Mouse (Mus musculus): ENCODE data around the gene Nfatc4. TPM values are rescaled to one million over a fixed set of nuclear protein-coding genes. Genes with fewer than 3 reads are reported as not detected.

Nfatc4 gene
- total and polyA plus RNA-seq, 3 experiments, result 17.9 to 50.5 (median 21.9) TPM

DNA sequence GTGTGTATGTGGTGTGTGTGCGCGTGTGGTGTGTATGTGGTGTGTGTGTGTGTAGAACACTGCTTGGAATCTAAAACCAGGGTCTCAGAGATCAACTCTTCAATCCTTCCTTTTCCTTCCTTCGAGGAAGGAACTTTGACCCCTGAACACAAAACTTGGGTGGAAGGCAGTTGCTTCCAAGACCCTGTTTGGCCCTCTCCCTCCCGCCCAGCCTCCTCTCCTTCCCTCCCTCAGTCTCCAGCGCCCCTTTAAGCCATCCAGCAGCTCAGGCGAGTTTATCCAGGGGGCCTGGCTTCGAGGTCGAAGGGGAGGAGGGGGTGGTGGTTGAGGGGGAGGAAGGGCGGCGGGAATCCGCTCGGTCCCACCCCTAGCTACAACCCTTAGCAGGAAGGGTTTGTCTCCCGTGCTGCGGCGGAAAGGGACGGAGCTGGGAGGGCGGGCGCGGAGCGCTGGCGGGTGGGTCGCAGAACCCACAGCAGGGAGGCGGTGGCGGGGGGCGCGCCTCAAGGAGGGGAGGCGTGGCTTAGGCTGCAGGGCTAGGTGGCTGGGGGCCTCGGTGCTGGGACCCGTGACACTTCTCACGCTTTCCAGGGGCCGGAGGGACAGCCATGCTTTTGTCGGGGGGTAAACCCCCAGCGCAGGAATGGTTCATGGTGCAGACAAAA, 30.8 kb downstream of the Nfatc4 start, which contains the start of gene Nynrin:
Nynrin (plus strand) TSS at position 390 of the 665 bp plus-strand sequence.
- peak; percentile 69 for DNase-seq

DNA sequence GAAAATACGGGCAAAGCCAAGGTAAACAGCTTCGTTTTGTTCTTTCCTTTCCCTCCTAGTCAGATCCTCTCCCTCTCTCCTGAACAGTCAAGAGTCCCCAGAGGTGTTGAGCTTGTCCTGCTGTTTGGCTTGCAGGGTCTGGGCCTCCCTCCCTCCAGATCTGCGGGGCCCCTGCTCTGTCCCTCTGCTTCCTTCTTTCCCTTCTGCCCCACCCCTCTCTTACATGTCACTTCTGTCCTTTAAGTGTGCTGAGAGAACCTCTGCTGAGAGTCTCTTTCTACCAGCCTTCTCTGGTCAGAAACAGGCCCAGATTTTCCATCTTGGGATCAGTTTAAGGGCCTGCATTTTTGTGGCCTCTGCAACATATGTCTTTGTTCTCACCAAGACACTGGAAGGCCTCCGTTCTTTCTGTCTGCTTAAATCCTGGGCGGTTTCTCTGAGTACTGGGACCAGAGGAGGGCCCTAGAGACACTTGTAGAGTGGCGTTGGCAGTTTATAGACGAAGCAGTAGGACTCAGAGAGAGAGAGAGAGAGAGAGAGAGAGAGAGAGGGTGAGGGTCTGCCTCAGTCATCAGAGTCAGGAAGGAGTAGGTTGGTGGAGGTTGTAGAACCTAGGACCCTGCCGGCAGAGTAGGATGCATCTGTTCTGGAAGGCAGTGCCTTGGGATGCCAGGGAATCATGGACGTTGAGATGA, 31.6 kb downstream of the Nfatc4 start:
- peak; percentile 20 for DNase-seq

DNA sequence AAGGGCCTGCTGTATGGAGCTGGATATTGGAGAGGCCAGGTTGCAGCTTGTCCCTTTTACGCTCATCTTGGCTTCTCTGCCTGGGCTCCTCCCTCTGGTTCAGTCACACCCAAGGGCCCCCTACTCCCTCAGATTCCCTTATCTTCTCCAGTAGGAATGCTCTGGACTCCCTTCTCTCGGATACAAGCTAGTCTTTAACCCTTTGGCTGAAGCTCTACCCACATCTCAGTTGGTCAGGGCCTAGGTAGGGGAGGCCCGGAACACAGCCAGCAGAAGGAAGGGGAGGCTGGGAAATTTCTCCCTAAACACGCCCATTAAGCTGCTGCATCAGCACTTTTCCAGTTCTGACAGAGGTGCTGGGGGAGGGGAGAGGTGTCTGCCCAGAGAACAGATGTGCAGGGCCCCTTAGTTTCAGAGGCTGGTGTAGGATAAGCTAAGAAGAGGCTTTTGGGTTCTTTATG, 32.2 kb downstream of the Nfatc4 start:
- peak; percentile 36 for DNase-seq

DNA sequence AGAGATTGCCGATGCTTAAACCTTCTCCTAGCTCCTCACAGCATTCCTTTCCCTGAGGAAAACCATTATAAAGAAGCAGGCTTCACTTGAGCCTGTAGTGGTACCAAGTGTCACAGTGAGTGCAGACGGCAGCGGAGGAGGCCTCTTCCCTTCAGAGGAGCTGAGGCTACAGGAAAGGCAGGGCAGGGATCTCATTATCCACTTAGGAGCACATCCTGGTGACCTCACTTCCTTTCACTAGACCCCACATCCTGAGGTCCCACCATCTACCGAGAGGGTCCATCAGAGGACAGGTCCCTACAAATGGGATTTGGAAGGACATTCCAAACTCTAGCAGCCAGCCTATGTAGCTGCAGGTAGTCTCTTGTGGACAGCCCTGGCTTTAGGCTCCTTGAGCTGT, 34.6 kb downstream of the Nfatc4 start:
- DNase-seq, result no peak

DNA sequence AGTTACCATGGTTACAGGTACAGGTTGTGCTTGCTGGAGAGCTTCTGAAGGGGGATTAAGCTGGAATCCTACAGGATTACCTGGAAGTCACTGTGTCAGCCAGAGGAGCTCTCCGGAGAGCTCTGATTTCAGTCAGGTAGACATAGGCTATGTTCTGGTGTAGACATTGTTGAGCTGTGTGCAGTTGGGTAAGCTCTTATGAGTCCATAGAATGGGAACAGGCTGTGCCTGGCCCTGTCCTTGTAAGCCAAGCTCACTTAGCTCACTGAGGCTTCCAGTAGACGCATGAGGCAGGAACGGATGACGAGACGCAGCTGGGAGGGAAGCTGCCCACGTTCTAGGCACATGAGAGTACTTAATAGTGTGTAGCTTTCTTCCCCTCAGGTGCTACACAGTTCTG, 39.2 kb downstream of the Nfatc4 start:
- DNase-seq, result no peak

DNA sequence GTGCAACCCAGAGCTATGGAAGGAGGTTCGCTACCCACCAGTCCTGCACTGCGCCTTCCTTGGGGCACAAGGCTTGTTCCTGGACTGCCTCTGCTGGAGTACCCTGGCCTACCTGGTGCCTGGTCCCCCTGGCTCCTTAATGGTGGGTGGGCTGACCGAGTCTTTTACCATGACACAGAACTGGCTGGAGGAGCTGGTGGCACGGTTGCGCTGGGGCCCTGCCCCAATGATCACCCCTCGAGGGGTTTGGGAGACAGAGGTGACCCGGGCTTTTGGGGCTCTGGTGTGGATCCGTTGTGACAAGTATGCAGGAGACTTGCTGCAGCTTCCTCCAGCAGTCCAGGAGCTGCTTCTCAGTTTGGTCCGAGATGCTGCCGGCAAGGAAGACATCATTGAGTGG, 40.0 kb downstream of the Nfatc4 start:
- no peak for DNase-seq

DNA sequence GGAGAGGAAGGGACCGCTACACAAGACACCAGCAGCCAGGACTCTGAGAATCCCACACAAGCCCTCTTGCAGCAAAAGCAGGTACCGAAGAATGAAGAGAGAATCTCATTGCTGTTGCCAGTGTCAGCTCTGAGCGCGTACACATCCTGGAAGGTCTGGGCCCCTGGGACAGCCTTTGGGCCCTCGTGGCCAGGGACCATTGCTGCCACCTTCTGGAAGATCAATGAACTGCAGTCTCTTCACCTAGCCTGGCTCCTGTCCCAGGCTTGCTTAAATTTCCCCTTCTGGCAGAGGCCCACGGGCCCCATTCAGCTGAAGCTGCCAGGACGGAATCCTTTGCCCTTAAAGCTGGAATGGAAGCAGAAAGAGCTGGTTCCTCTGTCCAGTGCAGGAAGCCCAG, 40.8 kb downstream of the Nfatc4 start:
- peak; percentile 78 for DNase-seq

DNA sequence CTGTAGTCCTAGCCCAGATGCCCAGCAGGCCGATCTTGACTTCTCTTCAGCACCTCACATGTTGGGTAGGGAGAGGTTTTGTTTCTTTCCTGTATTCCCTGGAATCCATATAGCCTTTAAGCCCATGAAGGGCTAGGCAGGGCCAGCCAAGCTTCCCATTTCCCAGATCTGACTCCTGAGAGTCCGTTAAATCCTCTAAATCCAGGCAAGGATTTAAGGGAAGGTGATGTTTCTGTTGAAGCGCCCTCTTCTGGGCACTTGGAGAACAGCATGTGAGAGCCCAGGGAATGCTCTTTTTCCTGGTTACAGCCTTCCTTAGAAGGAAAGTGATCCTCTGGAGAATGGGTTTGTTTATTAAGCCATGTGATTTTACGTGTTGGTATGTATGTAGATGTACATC, 44.0 kb downstream of the Nfatc4 start:
- peak; percentile 48 for DNase-seq

DNA sequence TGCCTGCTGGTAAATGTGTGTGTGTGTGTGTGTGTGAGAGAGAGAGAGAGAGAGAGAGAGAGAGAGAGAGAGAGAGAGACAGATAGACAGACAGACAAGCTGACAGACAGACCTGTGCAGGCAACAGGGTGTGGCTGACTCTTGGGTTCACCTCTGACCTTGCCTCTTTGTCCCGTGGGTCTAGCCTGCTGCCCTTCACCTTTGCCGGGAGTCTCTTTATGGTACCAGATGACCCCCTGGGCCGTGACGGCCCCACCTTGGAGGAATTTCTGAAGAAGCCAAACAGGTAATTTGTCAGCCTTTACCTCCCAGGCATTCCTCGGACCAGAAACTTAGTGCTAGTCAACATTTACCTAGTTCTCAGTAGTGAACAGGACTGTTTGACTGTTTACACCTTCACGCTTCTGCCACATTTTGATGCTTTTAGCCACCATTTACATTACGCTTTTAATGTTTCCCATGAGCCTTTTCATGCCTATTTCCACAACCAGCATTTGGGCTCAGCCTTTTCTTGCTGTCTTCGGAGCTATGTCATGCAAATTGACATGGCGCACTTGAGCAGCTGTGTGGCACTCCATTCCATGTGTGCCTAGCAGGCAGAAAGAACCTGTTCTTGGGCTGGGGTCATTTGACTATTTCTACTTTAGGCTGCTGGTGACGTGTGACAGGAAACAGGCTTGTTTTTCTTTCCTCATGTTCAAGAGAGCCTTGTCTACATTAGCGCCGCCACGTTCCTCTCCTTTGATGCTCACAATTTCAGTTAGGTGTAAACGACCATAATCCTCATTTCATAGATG, 45.5 kb downstream of the Nfatc4 start:
- DNase-seq, result no peak

DNA sequence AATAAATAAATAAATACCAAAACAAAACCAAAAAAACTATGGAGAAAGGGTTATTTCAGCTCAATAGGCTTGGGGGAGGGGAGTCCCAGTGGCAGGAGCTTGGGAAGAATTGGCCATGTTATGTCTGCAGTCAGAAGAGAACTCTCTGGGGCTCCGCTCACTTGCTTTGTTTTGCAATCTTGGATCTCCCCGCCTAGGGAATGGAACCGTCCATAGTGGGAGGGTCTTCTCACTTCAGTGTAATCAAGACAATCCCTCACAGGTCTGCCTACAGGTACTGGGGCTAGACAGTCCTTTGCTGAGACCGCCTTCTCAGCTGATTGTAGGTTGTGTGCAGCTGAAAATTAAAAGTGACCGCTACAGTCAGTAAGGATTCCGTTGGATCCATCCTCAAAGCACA, 46.6 kb downstream of the Nfatc4 start:
- no peak for DNase-seq

DNA sequence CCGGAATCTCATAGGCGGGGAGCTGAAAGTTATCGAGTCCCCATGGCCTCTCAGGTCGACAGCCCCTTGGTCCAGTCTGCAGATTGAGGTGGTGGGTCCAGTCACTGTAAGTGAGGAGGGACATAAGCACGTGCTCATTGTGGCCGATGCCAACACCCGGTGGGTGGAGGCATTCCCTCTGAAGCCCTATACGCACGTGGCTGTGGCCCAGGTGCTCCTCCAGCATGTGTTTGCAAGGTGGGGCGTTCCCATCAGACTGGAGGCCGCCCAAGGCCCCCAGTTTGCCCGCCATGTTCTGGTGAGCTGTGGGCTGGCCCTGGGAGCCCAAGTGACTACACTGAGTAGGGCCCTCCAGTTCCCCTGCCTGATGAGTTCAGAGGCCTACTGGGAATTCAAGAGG, 49.1 kb downstream of the Nfatc4 start:
- DNase-seq, result no peak

DNA sequence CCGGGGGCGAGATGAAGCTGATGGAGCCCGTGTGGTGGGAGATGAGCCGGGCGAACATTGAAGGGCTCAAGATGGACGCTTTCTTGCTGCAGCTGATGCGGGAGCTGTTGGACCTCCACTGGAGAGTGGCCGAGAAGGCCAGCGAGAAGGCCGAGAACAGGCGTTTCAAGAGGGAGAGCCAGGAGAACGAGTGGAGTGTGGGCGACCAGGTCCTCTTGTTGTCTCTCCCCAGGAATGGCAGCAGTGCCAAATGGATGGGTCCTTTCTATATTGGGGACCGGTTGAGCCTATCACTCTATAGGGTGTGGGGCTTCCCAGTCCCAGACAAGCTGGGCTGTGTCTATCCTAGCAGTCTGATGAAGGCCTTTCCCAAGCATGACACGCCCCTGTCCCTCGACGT, 49.6 kb downstream of the Nfatc4 start:
- DNase-seq, result no peak

DNA sequence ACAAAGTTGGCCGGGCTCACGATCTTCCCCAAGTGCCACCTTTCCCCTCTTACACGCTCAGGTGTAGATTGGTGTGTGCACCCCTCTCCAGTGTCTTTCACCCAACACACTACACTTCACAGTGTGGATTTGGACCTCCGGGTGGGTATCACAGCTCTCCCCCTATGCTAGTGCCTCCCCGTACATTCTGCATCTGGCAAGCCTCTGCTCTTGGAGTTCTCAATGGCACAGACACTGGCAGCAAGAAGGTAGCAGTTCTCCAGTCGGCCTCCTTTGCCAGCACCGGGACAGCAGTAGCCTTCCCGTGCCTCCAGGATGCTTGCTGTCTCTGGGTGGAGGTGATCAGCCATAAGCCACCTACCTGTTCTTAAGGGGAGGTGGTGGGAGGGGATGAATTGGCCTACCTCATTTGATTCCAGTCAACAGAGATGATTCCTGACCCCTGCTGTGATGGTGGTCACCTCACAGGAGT, 50.3 kb downstream of the Nfatc4 start:
- DNase-seq, result no peak

DNA sequence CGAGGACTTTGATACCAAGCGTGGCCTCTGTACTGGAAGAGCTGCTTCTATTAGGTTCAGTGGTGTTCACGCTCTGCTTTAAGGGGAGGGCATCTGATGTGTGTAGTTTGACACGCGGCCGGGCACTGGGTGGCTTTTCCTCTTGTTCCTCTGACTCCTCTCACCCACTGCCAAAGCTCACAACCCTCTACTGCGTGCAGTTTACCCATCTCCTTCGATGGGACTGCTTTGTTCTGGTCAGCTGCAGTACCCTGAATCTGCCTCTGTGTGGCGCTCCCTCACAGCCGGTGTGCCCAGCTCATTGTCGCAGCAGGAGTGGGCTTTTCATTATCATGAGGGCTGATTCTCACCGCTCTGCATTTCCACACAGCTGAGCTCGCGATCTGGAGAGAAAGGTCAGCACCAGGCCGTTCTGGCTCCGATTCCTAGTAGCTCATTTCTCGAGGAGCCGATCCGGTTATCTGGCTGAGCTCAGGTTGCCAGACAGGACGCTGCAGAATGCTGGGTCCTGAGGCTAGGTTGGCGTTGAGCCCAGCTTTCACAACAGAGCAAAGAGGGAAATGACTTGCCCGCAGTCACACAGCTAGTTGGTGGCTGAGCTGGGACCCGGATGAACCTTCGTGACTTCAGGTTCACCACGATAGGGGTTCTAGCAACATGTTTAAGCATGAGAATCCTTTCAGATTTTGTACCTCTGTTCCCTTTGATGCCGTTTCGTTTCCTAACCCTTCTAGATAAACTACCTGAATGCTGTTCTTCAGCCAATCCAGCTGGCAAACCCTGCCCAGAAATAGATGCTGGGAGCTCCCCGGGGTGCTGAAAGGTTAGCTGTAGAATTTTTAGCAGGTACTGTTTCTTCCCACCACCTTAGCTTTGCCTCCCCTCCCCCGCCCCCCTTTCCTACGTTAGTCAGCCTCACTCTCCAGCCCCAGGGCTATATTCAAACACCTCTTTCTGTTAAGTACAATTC, 51.1 kb downstream of the Nfatc4 start:
- DNase-seq, result peak; percentile 81

DNA sequence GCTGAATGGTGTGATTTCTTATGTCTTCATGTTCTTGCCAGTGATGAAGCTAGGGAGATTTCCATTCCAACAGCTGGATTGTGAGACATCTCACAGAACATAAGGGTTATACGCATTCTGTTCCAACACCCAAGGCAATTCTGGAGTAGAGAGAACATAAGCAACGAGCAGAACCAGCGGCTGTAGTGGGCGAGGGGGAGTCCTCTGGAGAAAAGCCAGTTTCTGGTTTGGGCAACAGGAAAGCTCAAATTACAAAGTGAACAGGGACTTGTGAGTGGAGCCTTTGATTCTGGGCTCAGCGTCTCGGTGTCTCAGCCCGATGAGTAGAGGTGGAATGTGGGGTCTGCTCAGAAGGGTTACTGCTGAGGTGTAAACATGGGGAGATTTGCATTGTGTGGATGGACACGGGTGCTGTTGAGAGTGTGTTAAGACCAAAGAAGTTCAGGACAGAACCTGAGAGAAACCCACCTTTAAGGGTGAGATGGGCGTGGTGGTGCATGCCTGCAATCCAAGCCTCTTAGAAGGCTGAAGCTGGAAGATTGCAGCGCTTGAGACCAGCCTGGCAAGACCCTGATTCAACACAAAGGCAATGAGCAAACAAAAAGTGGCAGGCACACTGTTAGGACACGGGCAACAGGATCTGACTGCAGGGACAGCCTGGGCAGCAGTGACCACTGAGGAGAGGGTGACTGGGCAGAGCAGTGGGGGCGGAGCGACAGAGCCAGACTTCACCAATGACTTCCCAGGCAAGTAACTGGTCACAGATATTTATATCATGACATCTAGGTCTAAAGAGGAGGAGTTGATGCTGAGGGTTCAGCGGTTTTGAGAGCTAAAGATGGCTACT, 54.7 kb downstream of the Nfatc4 start:
- DNase-seq, result no peak

DNA sequence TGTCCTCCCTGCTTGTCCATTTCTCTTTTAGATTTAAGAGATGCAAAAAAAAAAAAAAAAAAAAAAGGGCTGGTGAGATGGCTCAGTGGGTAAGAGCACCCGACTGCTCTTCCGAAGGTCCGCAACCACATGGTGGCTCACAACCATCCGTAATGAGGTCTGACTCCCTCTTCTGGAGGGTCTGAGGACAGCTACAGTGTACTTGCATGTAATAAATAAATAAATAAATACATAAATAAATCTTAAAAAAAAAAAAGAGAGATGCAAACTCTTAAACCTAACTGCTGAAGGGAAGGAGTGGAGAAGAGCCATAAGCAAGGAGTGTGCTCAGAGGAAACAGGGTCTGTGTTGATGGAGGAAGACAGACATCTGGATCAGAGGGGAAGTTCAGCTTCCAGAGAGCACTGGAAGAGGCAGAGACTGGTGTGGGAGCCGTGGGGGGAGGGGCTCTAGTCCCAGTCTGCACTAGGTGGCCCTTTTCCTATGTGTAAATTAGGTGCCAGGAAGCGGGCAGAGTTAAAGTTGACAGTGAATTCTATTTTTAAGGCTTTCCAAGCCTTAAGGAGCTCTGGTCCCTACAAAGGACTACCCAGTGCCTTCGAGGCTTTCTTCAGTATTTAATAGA, 55.5 kb downstream of the Nfatc4 start:
- DNase-seq, result no peak

DNA sequence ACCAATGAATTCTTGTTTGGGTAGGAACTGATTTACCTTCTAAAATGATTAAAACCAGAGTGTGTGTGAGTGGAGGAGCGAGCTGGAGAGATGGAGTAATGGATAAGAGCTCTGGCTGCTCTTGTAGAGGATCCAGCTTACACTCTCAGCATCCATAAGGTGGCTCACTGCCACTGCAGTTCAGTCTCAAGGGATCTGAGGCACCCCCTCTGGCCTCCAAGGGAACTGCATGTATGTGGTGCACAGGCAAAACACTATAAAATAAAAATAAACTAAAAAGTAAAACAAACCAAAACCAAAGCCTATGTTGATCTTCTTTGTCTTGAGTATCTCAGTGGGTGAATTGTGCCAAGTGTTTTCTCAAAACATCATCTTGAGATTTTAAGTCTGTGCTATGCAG, 56.7 kb downstream of the Nfatc4 start:
- peak; percentile 81 for DNase-seq

DNA sequence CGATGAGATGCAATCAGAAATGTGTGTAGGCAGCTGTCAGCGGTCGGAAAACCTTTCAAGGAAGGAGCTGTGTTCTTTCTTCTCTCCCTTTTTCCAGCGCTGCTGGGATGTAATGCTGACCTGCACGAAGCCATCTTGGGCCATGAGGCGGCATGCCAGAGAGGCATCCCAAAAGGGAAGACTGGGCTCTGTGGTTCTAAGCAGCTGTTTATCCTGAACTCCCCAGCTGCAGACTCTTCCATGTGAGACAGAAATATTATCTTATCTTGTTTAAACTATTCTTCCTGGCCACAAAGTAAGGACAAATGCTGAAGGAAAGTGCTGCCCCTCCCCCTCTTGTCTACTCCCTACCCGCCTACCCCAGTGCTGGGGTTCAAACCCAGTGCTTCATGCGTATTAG, 58.0 kb downstream of the Nfatc4 start:
- no peak for DNase-seq

DNA sequence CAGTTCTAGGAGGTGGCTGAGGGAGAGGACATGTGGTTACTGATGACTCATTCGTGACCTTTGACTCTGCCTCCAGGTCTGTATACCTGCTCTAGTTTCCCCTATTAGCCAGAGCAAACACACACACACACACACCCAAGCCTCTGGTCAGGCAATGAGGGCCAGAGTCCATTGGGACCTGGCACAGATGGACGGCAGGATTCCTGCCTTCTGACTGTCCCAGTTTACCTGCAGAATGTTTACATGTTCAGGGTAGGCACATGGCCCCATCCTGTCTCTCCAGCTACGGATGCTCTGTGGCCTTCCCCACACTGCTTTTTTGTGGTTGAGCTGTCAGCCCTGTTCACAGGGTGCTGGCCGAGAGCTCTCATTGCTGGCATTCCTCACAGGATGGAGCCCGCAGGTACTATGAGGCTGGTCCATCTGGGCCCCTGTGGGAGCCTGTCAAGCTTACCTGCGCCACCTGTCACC, 59.3 kb downstream of the Nfatc4 start:
- no peak for DNase-seq

DNA sequence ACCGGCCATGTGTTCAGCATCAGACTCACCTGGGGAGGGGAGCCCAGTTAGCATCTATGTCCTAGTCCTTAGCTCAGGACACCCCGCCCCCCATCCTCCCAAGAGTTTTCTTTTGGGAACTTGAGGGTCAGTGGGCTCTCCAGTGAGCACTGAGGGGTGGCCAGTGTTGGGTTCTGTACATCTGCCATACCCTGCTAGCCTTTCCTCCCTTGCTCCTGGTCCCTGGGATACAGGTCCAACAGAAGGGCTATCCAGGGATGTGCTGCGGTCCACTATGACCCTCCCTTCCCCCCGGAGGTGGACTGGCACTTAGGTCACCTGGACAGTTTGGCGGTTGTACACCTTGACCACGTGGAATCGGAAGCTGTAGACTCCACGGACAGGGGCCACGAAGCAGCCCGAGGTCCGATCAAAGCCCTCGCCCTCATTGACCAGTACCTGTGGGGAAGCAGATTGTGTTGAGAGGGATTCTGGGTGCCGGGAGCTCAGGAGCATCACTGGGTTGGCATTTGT, 60.3 kb downstream of the Nfatc4 start:
- no peak for DNase-seq

Data from adrenal gland, adult 2 months (tissue).